Mouse (Mus musculus): ENCODE data around the gene Rasd1. TPM values are rescaled to one million over a fixed set of nuclear protein-coding genes. Genes with fewer than 3 reads are reported as not detected.

The Rasd1 gene
- 10 to 100 TPM; 19.1 to 34.7 (median 26.7) TPM for total RNA-seq (2022)

GRCm38 (mm10) chr11:59964818-59965217 is at the start of gene Rasd1:
Gene Rasd1, minus strand, starts transcription at chr11:59964944.
- peak; percentile 91 for DNase-seq

- DNase-seq: no peak
Observed at GRCm38 (mm10) chr11:60011516-60011915, 46.8 kb upstream of the Rasd1 start.

GRCm38 (mm10) chr11:60009451-60009850 is 44.7 kb upstream of the Rasd1 start:
- no peak for DNase-seq

- no peak for DNase-seq
Observed at GRCm38 (mm10) chr11:60005866-60006265, 41.1 kb upstream of the Rasd1 start.

- DNase-seq: no peak
Observed at GRCm38 (mm10) chr11:60004716-60005115, 40.0 kb upstream of the Rasd1 start.

- no peak for DNase-seq
Observed at GRCm38 (mm10) chr11:60003811-60004210, 39.1 kb upstream of the Rasd1 start.

GRCm38 (mm10) chr11:60001231-60001980 is 36.7 kb upstream of the Rasd1 start:
- DNase-seq: no peak

- no peak for DNase-seq
Observed at GRCm38 (mm10) chr11:59994318-59994717, 29.6 kb upstream of the Rasd1 start.

- no peak for DNase-seq
Observed at GRCm38 (mm10) chr11:59991365-59991764, 26.6 kb upstream of the Rasd1 start.

GRCm38 (mm10) chr11:59989406-59989805 is 24.7 kb upstream of the Rasd1 start:
- DNase-seq: no peak

GRCm38 (mm10) chr11:59977831-59978230 is 13.1 kb upstream of the Rasd1 start:
- no peak for DNase-seq

GRCm38 (mm10) chr11:59975241-59975640 is 10.5 kb upstream of the Rasd1 start:
- DNase-seq: no peak

- DNase-seq: no peak
Observed at GRCm38 (mm10) chr11:59973389-59973788, 8.6 kb upstream of the Rasd1 start.

- no peak for DNase-seq
Observed at GRCm38 (mm10) chr11:59971691-59972090, 6.9 kb upstream of the Rasd1 start.

GRCm38 (mm10) chr11:59970780-59971179 is 6.0 kb upstream of the Rasd1 start:
- DNase-seq: no peak

GRCm38 (mm10) chr11:59967765-59968164 is 3.0 kb upstream of the Rasd1 start:
- no peak for DNase-seq

GRCm38 (mm10) chr11:59966102-59966483 is 1.3 kb upstream of the Rasd1 start:
- DNase-seq: no peak

- DNase-seq: peak; percentile 74
Observed at GRCm38 (mm10) chr11:59965227-59966101, 720 bp upstream of the Rasd1 start.

GRCm38 (mm10) chr11:59964163-59964758 is 483 bp downstream of the Rasd1 start:
- DNase-seq: peak; percentile 24

GRCm38 (mm10) chr11:59963364-59964162 is 1.2 kb downstream of the Rasd1 start:
- peak; percentile 18 for DNase-seq

- no peak for DNase-seq
Observed at GRCm38 (mm10) chr11:59962590-59962989, 2.2 kb downstream of the Rasd1 start.

GRCm38 (mm10) chr11:59961338-59961875 is 3.3 kb downstream of the Rasd1 start:
- DNase-seq: no peak
